Mouse (Mus musculus) layer of hippocampus, adult 18-20 months (tissue): ENCODE data around the gene Irak4. TPM values are rescaled to one million over a fixed set of nuclear protein-coding genes. Genes with fewer than 3 reads are reported as not detected.

Experiments used
- DNase-seq, 2 experiments: peaks; one replicate each; pipeline ENCODE4 v3.0.0; 2022; ENCODE audit warnings: low spot score in 2 of 2
- total RNA-seq, 2 experiments: library from RNA; stranded (reverse); gene quantifications; 2 replicates each; pipeline ENCODE4 v1.2.3; 2021

Irak4 gene
- total RNA-seq, 2 experiments from 2014 or later, result 2.4 to 2.5 TPM

- no peak for DNase-seq
Measured at GRCm38 (mm10) chr15:94620909-94621308, 77.5 kb downstream of the Irak4 start.

GRCm38 (mm10) chr15:94628463-94628829, 85.0 kb downstream of the Irak4 start:
- no peak for DNase-seq

- DNase-seq, result peak in 1 of 2 experiments; percentile 31
Measured at GRCm38 (mm10) chr15:94628830-94629601, 85.6 kb downstream of the Irak4 start, which contains the start of gene Tmem117. Gene Tmem117 (plus strand): TSS chr15:94629232.

- DNase-seq, result no peak
Measured at GRCm38 (mm10) chr15:94630553-94630952, 87.1 kb downstream of the Irak4 start.

Other genes with a start within 250 kb of the Irak4 start
- 10 to 100 TPM; 11.1 to 14.0 TPM for gene Adamts20, start 78.2 kb upstream of the Irak4 start, total RNA-seq
- gene Pus7l, start 96 bp upstream of the Irak4 start, total RNA-seq, result 1 to 10 TPM; 2.7 to 3.5 TPM
- 10 to 100 TPM; 57.1 to 75.3 TPM for gene Twf1, start 46.2 kb downstream of the Irak4 start, total RNA-seq
- 1 to 10 TPM; 7.7 to 8.4 TPM for gene Tmem117, start 85.6 kb downstream of the Irak4 start, total RNA-seq